Mouse (Mus musculus): ENCODE data around the gene Prr15l. TPM values are rescaled to one million over a fixed set of nuclear protein-coding genes. Genes with fewer than 3 reads are reported as not detected.

Prr15l gene
- total and polyA plus RNA-seq, 2 experiments: 0.46 to 0.64 TPM

DNA sequence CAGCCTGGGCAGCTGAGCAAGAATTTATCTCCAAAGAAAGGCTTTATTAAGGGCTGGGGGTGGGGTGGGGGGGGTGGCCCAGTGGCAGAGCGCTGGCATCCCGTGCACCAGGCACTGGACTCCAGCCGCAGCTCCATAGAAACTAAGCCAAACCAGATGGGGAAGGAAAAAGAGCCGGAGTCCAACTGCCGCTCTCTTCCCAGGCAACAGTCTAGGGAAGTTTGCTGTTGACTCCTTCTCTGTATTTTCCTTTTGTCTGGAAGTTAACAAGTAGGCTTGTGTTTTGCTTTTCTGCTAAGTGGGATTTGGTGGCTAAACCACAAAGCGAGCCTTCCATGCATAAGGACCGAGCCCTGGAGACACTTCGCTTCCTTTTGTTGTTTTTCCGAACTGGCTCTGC, 18.6 kb downstream of the Prr15l start:
- H3K27ac ChIP-seq (replicated peaks; ENCODE audit: insufficient read depth, low read depth, low read length): no peak overlapping the region
- no peaks in the 10 kb centered on the region for H3K79me2 ChIP-seq (ENCODE audit: control insufficient read depth, insufficient read depth, low read length)
- 96% methylated on average over 9 of the region's 9 CpGs for WGBS
- no peak for DNase-seq (ENCODE audit: extremely low read depth, low read depth, low spot score)
- H3K4me3 ChIP-seq (ENCODE audit: insufficient read depth, low read depth, low read length): no peak overlapping the region
- no peaks in the 10 kb centered on the region for H3K36me3 ChIP-seq (ENCODE audit: control insufficient read depth, insufficient read depth, low read length)
- no peak overlapping the region for H3K9ac ChIP-seq (ENCODE audit: low read depth, low read length)
- TF ChIP-seq POLR2A (IDR thresholded peaks at IDR 0.05; ENCODE audit: extremely low read depth, insufficient read depth, low read length) (no peak), CTCF (IDR thresholded peaks at IDR 0.05; ENCODE audit: low read depth, low read length) (no peak)
- H3K4me1 ChIP-seq (ENCODE audit: control insufficient read depth, insufficient read depth, low read length): peaks cover 6% of the 10 kb centered on the region
- no peaks in the 10 kb centered on the region for H3K27me3 ChIP-seq (ENCODE audit: control insufficient read depth, insufficient read depth, low read length)

DNA sequence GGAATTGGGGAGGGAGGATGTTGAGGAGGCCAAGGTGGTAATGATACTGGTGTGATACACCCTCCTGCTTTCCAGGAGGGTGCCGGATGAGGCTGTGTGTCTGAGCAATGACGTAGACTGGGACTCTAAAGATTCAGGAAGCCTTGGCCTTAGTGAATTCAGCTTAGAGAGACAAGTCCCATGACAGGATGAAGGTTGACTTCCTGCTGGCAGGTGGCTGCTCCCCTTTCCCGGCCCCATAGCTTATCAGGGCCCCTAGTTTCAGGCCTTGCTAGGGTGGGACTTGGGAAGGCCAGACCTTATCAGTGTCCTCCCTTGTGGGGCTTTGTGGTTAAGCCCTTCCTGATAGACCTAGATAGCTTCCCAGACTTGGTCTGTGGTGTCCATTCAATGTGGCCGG, 19.9 kb downstream of the Prr15l start:
- no peak for DNase-seq (ENCODE audit: extremely low read depth, low read depth, low spot score)
- H3K36me3 ChIP-seq (ENCODE audit: control insufficient read depth, insufficient read depth, low read length): 0 out of 2 replicates have a peak, but pooled peaks cover 2% of the 10 kb centered on the region
- no peaks in the 10 kb centered on the region for H3K27me3 ChIP-seq (ENCODE audit: control insufficient read depth, insufficient read depth, low read length)
- H3K9ac ChIP-seq (ENCODE audit: low read depth, low read length): no peak overlapping the region
- H3K27ac ChIP-seq (replicated peaks; ENCODE audit: insufficient read depth, low read depth, low read length): no peak overlapping the region
- H3K79me2 ChIP-seq (ENCODE audit: control insufficient read depth, insufficient read depth, low read length): no peaks in the 10 kb centered on the region
- no peak for TF ChIP-seq POLR2A (IDR thresholded peaks at IDR 0.05; ENCODE audit: extremely low read depth, insufficient read depth, low read length)
- no peak for TF ChIP-seq CTCF (IDR thresholded peaks at IDR 0.05; ENCODE audit: low read depth, low read length)
- peaks cover 2% of the 10 kb centered on the region; the same call in 1 of the 2 replicates for H3K4me1 ChIP-seq (ENCODE audit: control insufficient read depth, insufficient read depth, low read length)
- no peak overlapping the region for H3K4me3 ChIP-seq (ENCODE audit: insufficient read depth, low read depth, low read length)
- 87% methylated on average over 4 of the region's 4 CpGs for WGBS

DNA sequence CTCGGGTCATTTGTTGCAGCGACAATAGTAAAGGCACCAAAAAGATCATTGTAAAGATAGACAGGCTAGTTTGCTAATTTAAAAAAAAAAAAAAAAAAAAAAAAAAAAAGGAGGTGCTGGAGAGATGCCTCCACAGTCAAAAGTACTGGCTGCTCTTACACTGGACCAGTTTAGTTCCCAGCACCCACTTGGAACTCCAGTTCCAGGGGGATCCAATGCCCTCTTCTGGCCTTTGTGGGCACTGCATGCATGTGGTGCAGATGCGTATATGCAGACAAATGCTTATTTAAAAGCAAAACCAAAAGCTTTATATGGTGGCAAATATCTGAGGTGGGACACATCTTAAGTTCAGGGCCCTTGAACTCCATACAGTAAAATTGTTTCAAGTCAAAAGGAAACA, 22.9 kb downstream of the Prr15l start:
- Histone ChIP-seq H3K27me3 (ENCODE audit: control insufficient read depth, insufficient read depth, low read length) (no peaks in the 10 kb centered on the region), H3K4me3 (ENCODE audit: insufficient read depth, low read depth, low read length) (no peak overlapping the region), H3K27ac (replicated peaks; ENCODE audit: insufficient read depth, low read depth, low read length) (no peak overlapping the region), H3K9ac (ENCODE audit: low read depth, low read length) (no peak overlapping the region), H3K4me1 (ENCODE audit: control insufficient read depth, insufficient read depth, low read length) (no peaks in the 10 kb centered on the region), H3K36me3 (ENCODE audit: control insufficient read depth, insufficient read depth, low read length) (0 out of 2 replicates have a peak, but pooled peaks cover 2% of the 10 kb centered on the region), H3K79me2 (ENCODE audit: control insufficient read depth, insufficient read depth, low read length) (no peaks in the 10 kb centered on the region)
- DNase-seq (ENCODE audit: extremely low read depth, low read depth, low spot score): no peak
- WGBS: 97% methylated on average over 3 of the region's 3 CpGs
- no peak for TF ChIP-seq POLR2A (IDR thresholded peaks at IDR 0.05; ENCODE audit: extremely low read depth, insufficient read depth, low read length)
- peak; percentile 58 for TF ChIP-seq CTCF (IDR thresholded peaks at IDR 0.05; ENCODE audit: low read depth, low read length)

DNA sequence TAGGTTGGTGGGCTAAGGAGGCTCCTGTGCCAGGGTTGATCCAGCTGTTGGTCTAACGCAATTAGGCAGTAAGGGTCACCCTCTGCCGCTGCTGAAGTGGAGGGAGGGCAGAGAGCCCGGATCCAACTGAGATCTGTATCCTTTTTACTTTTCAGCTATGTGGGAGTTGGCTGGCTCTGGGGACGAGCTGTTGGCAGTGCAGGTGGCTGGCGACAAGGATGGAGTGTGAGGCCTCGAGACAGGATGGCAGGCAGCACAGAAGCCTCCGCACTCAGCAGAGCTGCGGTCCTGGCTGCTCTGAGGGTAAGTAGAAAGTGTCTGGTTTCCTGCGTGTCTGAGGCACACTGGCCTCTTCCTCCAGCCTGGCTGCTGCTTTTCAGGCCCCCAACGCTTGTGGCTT, 24.5 kb downstream of the Prr15l start:
- Histone ChIP-seq H3K79me2 (ENCODE audit: control insufficient read depth, insufficient read depth, low read length) (no peaks in the 10 kb centered on the region), H3K27ac (replicated peaks; ENCODE audit: insufficient read depth, low read depth, low read length) (no peak overlapping the region), H3K9ac (ENCODE audit: low read depth, low read length) (no peak overlapping the region), H3K4me1 (ENCODE audit: control insufficient read depth, insufficient read depth, low read length) (no peaks in the 10 kb centered on the region), H3K4me3 (ENCODE audit: insufficient read depth, low read depth, low read length) (no peak overlapping the region), H3K36me3 (ENCODE audit: control insufficient read depth, insufficient read depth, low read length) (0 out of 2 replicates have a peak, but pooled peaks cover 2% of the 10 kb centered on the region), H3K27me3 (ENCODE audit: control insufficient read depth, insufficient read depth, low read length) (no peaks in the 10 kb centered on the region)
- WGBS: 88% methylated on average over 10 of the region's 10 CpGs
- DNase-seq (ENCODE audit: extremely low read depth, low read depth, low spot score): no peak
- TF ChIP-seq POLR2A (IDR thresholded peaks at IDR 0.05; ENCODE audit: extremely low read depth, insufficient read depth, low read length) (no peak), CTCF (IDR thresholded peaks at IDR 0.05; ENCODE audit: low read depth, low read length) (no peak)

DNA sequence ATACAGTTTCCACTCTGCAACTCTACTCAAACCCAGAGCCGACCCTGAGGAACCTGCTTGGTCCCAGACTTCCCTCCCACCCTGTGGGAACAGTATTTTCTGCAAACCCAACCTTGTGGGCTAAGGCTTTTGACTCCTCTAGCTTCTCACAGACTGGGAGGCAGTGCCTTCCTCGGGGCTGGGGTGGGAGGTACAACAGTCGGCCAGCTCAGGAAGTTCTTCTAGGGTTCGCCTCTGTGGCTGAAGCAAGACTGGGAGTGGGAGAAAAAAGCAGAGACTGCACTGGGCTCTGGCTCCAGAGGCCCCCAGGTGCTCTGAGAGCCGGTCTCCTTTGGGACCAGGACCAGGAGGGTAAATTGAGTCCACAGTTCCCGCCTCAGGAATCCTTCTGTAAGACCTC, 25.0 kb downstream of the Prr15l start:
- Histone ChIP-seq H3K27ac (replicated peaks; ENCODE audit: insufficient read depth, low read depth, low read length) (no peak overlapping the region), H3K79me2 (ENCODE audit: control insufficient read depth, insufficient read depth, low read length) (no peaks in the 10 kb centered on the region), H3K4me1 (ENCODE audit: control insufficient read depth, insufficient read depth, low read length) (no peaks in the 10 kb centered on the region), H3K9ac (ENCODE audit: low read depth, low read length) (no peak overlapping the region), H3K36me3 (ENCODE audit: control insufficient read depth, insufficient read depth, low read length) (0 out of 2 replicates have a peak, but pooled peaks cover 2% of the 10 kb centered on the region), H3K4me3 (ENCODE audit: insufficient read depth, low read depth, low read length) (no peak overlapping the region), H3K27me3 (ENCODE audit: control insufficient read depth, insufficient read depth, low read length) (no peaks in the 10 kb centered on the region)
- WGBS: 79% methylated on average over 6 of the region's 6 CpGs
- no peak for DNase-seq (ENCODE audit: extremely low read depth, low read depth, low spot score)
- TF ChIP-seq POLR2A (IDR thresholded peaks at IDR 0.05; ENCODE audit: extremely low read depth, insufficient read depth, low read length) (no peak), CTCF (IDR thresholded peaks at IDR 0.05; ENCODE audit: low read depth, low read length) (no peak)

DNA sequence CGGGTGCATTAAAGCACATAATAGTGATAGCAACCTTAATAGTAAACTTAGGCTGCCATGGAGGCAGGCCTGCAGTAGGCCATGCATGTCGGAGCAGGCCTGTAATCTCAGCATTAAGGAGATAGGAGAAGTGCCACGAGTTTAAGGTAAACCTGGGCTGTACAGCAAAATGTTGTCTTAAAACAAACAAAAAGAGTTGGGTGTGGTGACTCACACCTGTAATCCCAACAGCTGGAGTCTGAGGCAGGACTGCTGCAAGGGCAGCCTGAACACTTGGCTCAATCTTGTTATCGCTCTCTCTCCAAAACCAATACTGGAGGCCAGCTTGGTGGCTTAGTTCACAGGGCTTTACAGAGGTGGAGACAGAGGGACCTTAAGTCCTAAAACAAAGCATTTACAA, 27.2 kb downstream of the Prr15l start:
- DNase-seq (ENCODE audit: extremely low read depth, low read depth, low spot score): no peak
- Histone ChIP-seq H3K79me2 (ENCODE audit: control insufficient read depth, insufficient read depth, low read length) (no peaks in the 10 kb centered on the region), H3K27me3 (ENCODE audit: control insufficient read depth, insufficient read depth, low read length) (no peaks in the 10 kb centered on the region), H3K4me1 (ENCODE audit: control insufficient read depth, insufficient read depth, low read length) (no peaks in the 10 kb centered on the region), H3K4me3 (ENCODE audit: insufficient read depth, low read depth, low read length) (no peak overlapping the region), H3K27ac (replicated peaks; ENCODE audit: insufficient read depth, low read depth, low read length) (no peak overlapping the region), H3K36me3 (ENCODE audit: control insufficient read depth, insufficient read depth, low read length) (0 out of 2 replicates have a peak, but pooled peaks cover 2% of the 10 kb centered on the region), H3K9ac (ENCODE audit: low read depth, low read length) (no peak overlapping the region)
- WGBS: 87% methylated on average over 4 of the region's 4 CpGs
- TF ChIP-seq CTCF (IDR thresholded peaks at IDR 0.05; ENCODE audit: low read depth, low read length) (no peak), POLR2A (IDR thresholded peaks at IDR 0.05; ENCODE audit: extremely low read depth, insufficient read depth, low read length) (no peak)

Data from liver, adult 2 months (tissue).